Mouse (Mus musculus): ENCODE results near the gene Syf2. TPM values are rescaled to one million over a fixed set of nuclear protein-coding genes. Genes with fewer than 3 reads are reported as not detected.

Gene Syf2
- total and polyA plus RNA-seq, 3 experiments = 94.6 to 165 (median 103) TPM

- TF ChIP-seq CHD2 (IDR thresholded peaks at IDR 0.05; ENCODE audit: low read length) = no peak
- TF ChIP-seq CHD1 (IDR thresholded peaks at IDR 0.05; ENCODE audit: low read depth, low read length) = 0 out of 2 replicates have a peak, but pooled peaks have one; percentile 31
- no peak for TF ChIP-seq GATA1 (IDR thresholded peaks at IDR 0.05; ENCODE audit: low read depth, low read length)
- TF ChIP-seq JUND (IDR thresholded peaks at IDR 0.05; ENCODE audit: low read depth, low read length) = no peak
- TF ChIP-seq MXI1 (IDR thresholded peaks at IDR 0.05; ENCODE audit: low read depth, low read length) = peak; percentile 20; the same call in 1 of the 2 replicates
- no peak for TF ChIP-seq GABPA (IDR thresholded peaks at IDR 0.05; ENCODE audit: low read depth, low read length)
- TF ChIP-seq ETS1 (IDR thresholded peaks at IDR 0.05; ENCODE audit: low read depth, low read length) = no peak
- no peak; the same call in 1 of the 2 replicates for TF ChIP-seq SIN3A (IDR thresholded peaks at IDR 0.05; ENCODE audit: low read length)
- TF ChIP-seq POLR2AphosphoS2 (IDR thresholded peaks at IDR 0.05; ENCODE audit: low read length) = no peak
- no peak for TF ChIP-seq TCF12 (IDR thresholded peaks at IDR 0.05; ENCODE audit: low read depth, low read length)
- no peak for TF ChIP-seq POLR2AphosphoS5 (IDR thresholded peaks at IDR 0.05; ENCODE audit: borderline replicate concordance, low read depth, low read length)
- 0 out of 2 replicates have a peak, but pooled peaks have one; percentile 4 for TF ChIP-seq ZNF384 (IDR thresholded peaks at IDR 0.05; ENCODE audit: low read depth, low read length)
- no peak for TF ChIP-seq SMC3 (IDR thresholded peaks at IDR 0.05; ENCODE audit: low read depth, low read length)
- TF ChIP-seq E2F4 (IDR thresholded peaks at IDR 0.05; ENCODE audit: borderline replicate concordance, low read depth, low read length) = no peak
- no peak for TF ChIP-seq ELF1 (IDR thresholded peaks at IDR 0.05; ENCODE audit: low read depth, low read length)
- 0 out of 2 replicates have a peak, but pooled peaks have one; percentile 10 for TF ChIP-seq TBP (IDR thresholded peaks at IDR 0.05; ENCODE audit: low read depth, low read length)
- no peak for TF ChIP-seq EP300 (IDR thresholded peaks at IDR 0.05; ENCODE audit: low read depth in 1 of 2, low read length in 2 of 2)
- DNase-seq (ENCODE audit: low read depth, low spot score) = peak; percentile 60
- H3K4me3 ChIP-seq (ENCODE audit: control insufficient read depth in 1 of 2, insufficient read depth in 1 of 2, low read depth in 2 of 2, low read length in 2 of 2) = peak overlapping the region; percentile 72 to 94
- peaks cover 28 to 41% of the 10 kb centered on the region in 2 experiments for H3K4me1 ChIP-seq (ENCODE audit: control insufficient read depth in 1 of 2, insufficient read depth in 2 of 2, low read length in 2 of 2)
- H3K36me3 ChIP-seq (ENCODE audit: control insufficient read depth in 1 of 2, insufficient read depth in 2 of 2, low read length in 2 of 2) = peaks cover 12 to 25% of the 10 kb centered on the region in 2 experiments
- peak overlapping the region; percentile 85 for H3K9ac ChIP-seq (ENCODE audit: control insufficient read depth, low read depth, low read length, poor library complexity, severe bottlenecking)
- peaks cover 11% of the 10 kb centered on the region for H3K79me2 ChIP-seq (ENCODE audit: control insufficient read depth, insufficient read depth, low read length, poor library complexity)
- no peaks in the 10 kb centered on the region for H3K27me3 ChIP-seq (ENCODE audit: control insufficient read depth in 1 of 2, insufficient read depth in 2 of 2, low read length in 2 of 2)
- H3K9me3 ChIP-seq (replicated peaks; ENCODE audit: insufficient read depth, low read length) = no peaks in the 10 kb centered on the region
- peak overlapping the region; percentile 85 for H3K27ac ChIP-seq (ENCODE audit: control insufficient read depth, low read depth, low read length)
Measured at GRCm38 (mm10) chr4:134914122-134914863, 16.4 kb upstream of the Syf2 start.

GRCm38 (mm10) chr4:134914864-134915209, 15.9 kb upstream of the Syf2 start, which contains the start of gene Tmem50a:
Gene Tmem50a (minus strand): TSS chr4:134915024.
- Histone ChIP-seq H3K27me3 (ENCODE audit: control insufficient read depth in 1 of 2, insufficient read depth in 2 of 2, low read length in 2 of 2) (no peaks in the 10 kb centered on the region), H3K9me3 (replicated peaks; ENCODE audit: insufficient read depth, low read length) (no peaks in the 10 kb centered on the region), H3K4me1 (ENCODE audit: control insufficient read depth in 1 of 2, insufficient read depth in 2 of 2, low read length in 2 of 2) (peaks cover 31 to 45% of the 10 kb centered on the region in 2 experiments), H3K4me3 (ENCODE audit: control insufficient read depth in 1 of 2, insufficient read depth in 1 of 2, low read depth in 2 of 2, low read length in 2 of 2) (peak within 1 kb of the TSS; percentile 72 to 94), H3K9ac (ENCODE audit: control insufficient read depth, low read depth, low read length, poor library complexity, severe bottlenecking) (peak within 1 kb of the TSS; percentile 85), H3K36me3 (ENCODE audit: control insufficient read depth in 1 of 2, insufficient read depth in 2 of 2, low read length in 2 of 2) (peaks cover 9 to 27% of the 10 kb centered on the region in 2 experiments), H3K79me2 (ENCODE audit: control insufficient read depth, insufficient read depth, low read length, poor library complexity) (peaks cover 11% of the 10 kb centered on the region), H3K27ac (ENCODE audit: control insufficient read depth, low read depth, low read length) (peak within 1 kb of the TSS; percentile 85)
- DNase-seq (ENCODE audit: low read depth, low spot score) = peak; percentile 97
- TF ChIP-seq USF1 (IDR thresholded peaks at IDR 0.05; ENCODE audit: low read depth, low read length) (no peak), MXI1 (IDR thresholded peaks at IDR 0.05; ENCODE audit: low read depth, low read length) (peak; percentile 76), HCFC1 (IDR thresholded peaks at IDR 0.05; ENCODE audit: low read depth, low read length) (peak; percentile 75), MYB (IDR thresholded peaks at IDR 0.05; ENCODE audit: low read depth, low read length) (no peak), USF2 (IDR thresholded peaks at IDR 0.05; ENCODE audit: borderline replicate concordance in 1 of 2, insufficient read depth in 1 of 2, low read depth in 1 of 2, low read length in 2 of 2) (no peak), NRF1 (IDR thresholded peaks at IDR 0.05; ENCODE audit: insufficient read depth, low read depth, low read length, poor library complexity, severe bottlenecking) (peak; percentile 95), ETS1 (IDR thresholded peaks at IDR 0.05; ENCODE audit: low read depth, low read length) (peak; percentile 35; the same call in 1 of the 2 replicates), MYC (IDR thresholded peaks at IDR 0.05; ENCODE audit: low read depth, low read length) (no peak), UBTF (IDR thresholded peaks at IDR 0.05; ENCODE audit: borderline replicate concordance, insufficient read depth, low read depth, low read length) (no peak), GATA1 (IDR thresholded peaks at IDR 0.05; ENCODE audit: low read depth, low read length) (no peak), ZMIZ1 (IDR thresholded peaks at IDR 0.05; ENCODE audit: low read depth, low read length) (peak; percentile 91), POLR2AphosphoS5 (IDR thresholded peaks at IDR 0.05; ENCODE audit: borderline replicate concordance, low read depth, low read length) (no peak), MAFK (IDR thresholded peaks at IDR 0.05; ENCODE audit: borderline replicate concordance, low read depth, low read length) (no peak), JUND (IDR thresholded peaks at IDR 0.05; ENCODE audit: low read depth, low read length) (no peak), KAT2A (conservative IDR thresholded peaks at IDR 0.05; ENCODE audit: low read depth, low read length) (no peak; the same call in 1 of the 2 replicates), NELFE (IDR thresholded peaks at IDR 0.05; ENCODE audit: low read depth, low read length) (peak; percentile 91), E2F4 (IDR thresholded peaks at IDR 0.05; ENCODE audit: borderline replicate concordance, low read depth, low read length) (no peak), MAX (IDR thresholded peaks at IDR 0.05; ENCODE audit: low read length) (peak; percentile 56), POLR2AphosphoS2 (IDR thresholded peaks at IDR 0.05; ENCODE audit: low read length) (peak; percentile 87)

Measured in MEL (cell line).